Mouse (Mus musculus) ES-Bruce4 (cell line): ENCODE measurements at regions not wholly inside any gene's neighbourhood (a gene's known extent, or its start where the extent isn't known, plus 50 kb on each side); places are given as distances from the start of the nearest gene placed in this dataset.

Experiments
- H3K27ac ChIP-seq: 2 replicates; pipeline ENCODE4 v1.5.1; 2012; ENCODE audit warnings: low read length, inconsistent platforms; ENCODE audit not compliant: insufficient read depth
- H3K27me3 ChIP-seq: 2 replicates; pipeline ENCODE4 v1.6.1; 2012; ENCODE audit warnings: mild to moderate bottlenecking, low read length, inconsistent platforms; ENCODE audit not compliant: control insufficient read depth, poor library complexity, insufficient read depth, severe bottlenecking
- H3K36me3 ChIP-seq: 2 replicates; pipeline ENCODE4 v1.6.1; 2012; ENCODE audit warnings: inconsistent platforms, mild to moderate bottlenecking, low read length, moderate library complexity; ENCODE audit not compliant: control insufficient read depth, poor library complexity, insufficient read depth, severe bottlenecking
- H3K4me1 ChIP-seq: one replicate; pipeline ENCODE4 v1.8.1; 2011; ENCODE audit warnings: low read length; ENCODE audit not compliant: control insufficient read depth, insufficient read depth
- H3K4me3 ChIP-seq: 2 replicates; pipeline ENCODE4 v1.5.1; 2011; ENCODE audit warnings: low read depth, mild to moderate bottlenecking, low read length
- H3K9ac ChIP-seq: 2 replicates; pipeline ENCODE4 v1.6.1; 2012; ENCODE audit warnings: low read depth, mild to moderate bottlenecking, inconsistent platforms; ENCODE audit not compliant: poor library complexity, severe bottlenecking
- H3K9me3 ChIP-seq: replicated peaks from 2 replicates; pipeline ENCODE4 v1.6.1; 2012; ENCODE audit warnings: mild to moderate bottlenecking, low read length, inconsistent platforms; ENCODE audit not compliant: control insufficient read depth, poor library complexity, insufficient read depth, severe bottlenecking
- CTCF ChIP-seq: IDR thresholded peaks from one replicate; pipeline ENCODE4 v1.8.1; 2011; ENCODE audit warnings: low read depth, low read length
- EP300 ChIP-seq: IDR thresholded peaks from 2 replicates; pipeline ENCODE4 v1.6.1; 2011; ENCODE audit warnings: low read depth, low read length; ENCODE audit not compliant: insufficient read depth
- POLR2A ChIP-seq: IDR thresholded peaks from one replicate; pipeline ENCODE4 v1.8.1; 2011; ENCODE audit warnings: low read length; ENCODE audit not compliant: insufficient read depth

- H3K9me3 ChIP-seq = no peaks in the 10 kb centered on the region
- H3K27me3 ChIP-seq = no peaks in the 10 kb centered on the region
- H3K27ac ChIP-seq = no peak overlapping the region
- no peaks in the 10 kb centered on the region for H3K4me1 ChIP-seq
- H3K36me3 ChIP-seq = no peaks in the 10 kb centered on the region
- no peak overlapping the region for H3K9ac ChIP-seq
- H3K4me3 ChIP-seq = no peak overlapping the region
- TF ChIP-seq CTCF = no peak
- TF ChIP-seq POLR2A = no peak
- TF ChIP-seq EP300 = no peak
These were observed 237.1 kb upstream of the Eif4g2 start for GRCm38 (mm10) chr7:111319917-111320316.

GRCm38 (mm10) chr7:111316479-111316990, 233.7 kb upstream of the Eif4g2 start:
- Histone ChIP-seq H3K9me3 (peaks cover 4% of the 10 kb centered on the region; the same call in 1 of the 2 replicates), H3K27me3 (no peaks in the 10 kb centered on the region), H3K9ac (no peak overlapping the region), H3K36me3 (no peaks in the 10 kb centered on the region), H3K27ac (no peak overlapping the region), H3K4me3 (no peak overlapping the region), H3K4me1 (no peaks in the 10 kb centered on the region)
- no peak for TF ChIP-seq POLR2A
- no peak for TF ChIP-seq EP300
- no peak for TF ChIP-seq CTCF

- H3K4me3 ChIP-seq = no peak overlapping the region
- no peak overlapping the region for H3K9ac ChIP-seq
- no peaks in the 10 kb centered on the region for H3K36me3 ChIP-seq
- no peaks in the 10 kb centered on the region for H3K4me1 ChIP-seq
- TF ChIP-seq CTCF = no peak
- no peak for TF ChIP-seq EP300
- no peak for TF ChIP-seq POLR2A
- no peak overlapping the region for H3K27ac ChIP-seq
- H3K27me3 ChIP-seq = no peaks in the 10 kb centered on the region
- H3K9me3 ChIP-seq = peaks cover 7% of the 10 kb centered on the region; the same call in 1 of the 2 replicates
These were observed 231.1 kb upstream of the Eif4g2 start for GRCm38 (mm10) chr7:111313921-111314320.

GRCm38 (mm10) chr7:111305196-111305595, 222.4 kb upstream of the Eif4g2 start:
- H3K4me3 ChIP-seq = no peak overlapping the region
- H3K9ac ChIP-seq = no peak overlapping the region
- H3K27ac ChIP-seq = no peak overlapping the region
- no peaks in the 10 kb centered on the region for H3K4me1 ChIP-seq
- no peaks in the 10 kb centered on the region for H3K27me3 ChIP-seq
- no peaks in the 10 kb centered on the region for H3K9me3 ChIP-seq
- TF ChIP-seq CTCF = peak; percentile 6
- TF ChIP-seq EP300 = no peak
- no peaks in the 10 kb centered on the region for H3K36me3 ChIP-seq

GRCm38 (mm10) chr7:111301791-111302488, 219.1 kb upstream of the Eif4g2 start:
- no peak overlapping the region for H3K27ac ChIP-seq
- H3K9me3 ChIP-seq = no peaks in the 10 kb centered on the region
- no peaks in the 10 kb centered on the region for H3K36me3 ChIP-seq
- no peak overlapping the region for H3K4me3 ChIP-seq
- H3K4me1 ChIP-seq = no peaks in the 10 kb centered on the region
- H3K9ac ChIP-seq = no peak overlapping the region
- no peak for TF ChIP-seq POLR2A
- no peak for TF ChIP-seq EP300
- no peak for TF ChIP-seq CTCF
- H3K27me3 ChIP-seq = no peaks in the 10 kb centered on the region

- Histone ChIP-seq H3K27me3 (no peaks in the 10 kb centered on the region), H3K4me3 (no peak overlapping the region), H3K9me3 (no peaks in the 10 kb centered on the region)
These were observed 214.5 kb upstream of the Eif4g2 start for GRCm38 (mm10) chr7:111297174-111297902.

More at GRCm38 (mm10) chr7:111297174-111297902, 214.5 kb upstream of the Eif4g2 start:
- no peak overlapping the region for H3K27ac ChIP-seq
- TF ChIP-seq POLR2A (no peak), EP300 (no peak), CTCF (no peak)
- H3K9ac ChIP-seq = no peak overlapping the region
- H3K4me1 ChIP-seq = no peaks in the 10 kb centered on the region
- no peaks in the 10 kb centered on the region for H3K36me3 ChIP-seq
